ENCODE assay signal across 8 mouse cellular contexts in the genomic region with DNA sequence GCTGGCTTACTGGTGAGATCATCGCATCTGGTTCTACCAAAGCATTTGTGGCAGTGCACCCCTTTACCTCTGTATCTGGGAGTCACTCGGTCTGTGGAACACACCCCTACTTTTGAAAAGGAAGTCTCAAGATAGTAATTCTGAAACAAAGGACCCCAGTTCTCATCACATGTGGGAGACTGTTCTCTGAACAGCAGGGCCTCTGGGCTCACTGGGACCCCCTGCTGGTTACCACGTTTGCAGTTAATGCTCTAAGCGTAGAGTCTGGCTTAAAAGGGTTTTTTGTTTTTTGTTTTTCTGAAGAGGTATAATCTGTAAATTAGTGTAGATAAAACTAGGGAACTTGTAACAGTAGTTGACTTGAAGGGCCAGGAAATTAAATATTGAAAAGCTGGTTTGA. TPM values are rescaled to one million over a fixed set of nuclear protein-coding genes. Genes with fewer than 3 reads are reported as not detected.
DNase-seq lines count a peak whose midpoint lies in the region; ATAC-seq and TF ChIP-seq lines count a peak whose summit lies in the region.
"Had no signal": no experiment of that assay in that cellular context is flagged by ENCODE, and none has a peak within 500 bp of the region (broad histone marks: within the 10 kb centered on the region; RNA-seq: fewer than 3 reads in every experiment).

No protein-coding gene starts in this region.

- no peak overlapping the region for H3K27ac ChIP-seq in left cerebral cortex, adult 2 months
- no peak overlapping the region for H3K27ac ChIP-seq in limb, embryonic 11.5 days (replicated peaks; ENCODE audit: low read depth, low read length)
- no peak overlapping the region for H3K27ac ChIP-seq in neural tube, embryonic 11.5 days (ENCODE audit: low read depth, low read length)
- H3K27ac ChIP-seq: midbrain, embryonic 12.5 days had no signal

- no peak overlapping the region for H3K4me2 ChIP-seq in limb, embryonic 11.5 days (ENCODE audit: low read depth, severe bottlenecking)
- no peak overlapping the region for H3K4me2 ChIP-seq in neural tube, embryonic 11.5 days (ENCODE audit: low read depth)
- H3K4me2 ChIP-seq: midbrain, embryonic 12.5 days had no signal

- no peaks in the 10 kb centered on the region for H3K27me3 ChIP-seq in limb, embryonic 11.5 days (ENCODE audit: control insufficient read depth, insufficient read depth, low read length)
- no peaks in the 10 kb centered on the region for H3K27me3 ChIP-seq in neural tube, embryonic 11.5 days (ENCODE audit: control insufficient read depth, insufficient read depth, low read length)
- H3K27me3 ChIP-seq: midbrain, embryonic 12.5 days had no signal

- no peaks in the 10 kb centered on the region for H3K4me1 ChIP-seq in limb, embryonic 11.5 days (ENCODE audit: control insufficient read depth, insufficient read depth, low read length)
- H3K4me1 ChIP-seq in neural tube, embryonic 11.5 days (ENCODE audit: control insufficient read depth, insufficient read depth, low read length), result no peaks in the 10 kb centered on the region

- H3K36me3 ChIP-seq in limb, embryonic 11.5 days (ENCODE audit: control insufficient read depth, insufficient read depth, low read length), result no peaks in the 10 kb centered on the region
- no peaks in the 10 kb centered on the region for H3K36me3 ChIP-seq in neural tube, embryonic 11.5 days (ENCODE audit: control insufficient read depth, insufficient read depth, low read length)
- H3K36me3 ChIP-seq: midbrain, embryonic 12.5 days had no signal

- no peak overlapping the region for H3K9ac ChIP-seq in limb, embryonic 11.5 days (ENCODE audit: low read length)
- H3K9ac ChIP-seq in neural tube, embryonic 11.5 days (ENCODE audit: low read length), result no peak overlapping the region
- H3K9ac ChIP-seq: midbrain, embryonic 12.5 days had no signal

- DNase-seq in left cerebral cortex, adult 2 months (ENCODE audit: extremely low spot score in 1 of 2, low spot score in 2 of 2), result no peak
- DNase-seq in left cerebral cortex, postnatal 25 days (ENCODE audit: low spot score in 2 of 2), result no peak
- peak; percentile 56 for DNase-seq in NIH3T3 (ENCODE audit: low read depth)
- peak; percentile 58 for DNase-seq in embryo, embryonic 10.5 days (ENCODE audit: low spot score)
- peak; percentile 41 for DNase-seq in limb, embryonic 11.5 days (ENCODE audit: low spot score)
- peak; percentile 41 for DNase-seq in neural tube, embryonic 11.5 days (ENCODE audit: low spot score)

- ATAC-seq in limb, embryonic 11.5 days (ENCODE audit: insufficient number of reproducible peaks, low FRiP score, low TSS enrichment, low read depth), result no peak
- no peak for ATAC-seq in neural tube, embryonic 11.5 days (ENCODE audit: insufficient read depth, low FRiP score, low TSS enrichment)
- ATAC-seq in erythroblast, adult 5-6 weeks (replicated peaks; ENCODE audit: low FRiP score, poor library complexity, severe bottlenecking), result no peak

- 44% methylated on average over 4 of the region's 4 CpGs for WGBS in limb, embryonic 11.5 days
- WGBS in neural tube, embryonic 11.5 days, result 38% methylated on average over 4 of the region's 4 CpGs

- H3K4me3 ChIP-seq in left cerebral cortex, adult 2 months, result no peak overlapping the region
- H3K4me3 ChIP-seq in limb, embryonic 11.5 days (ENCODE audit: low read depth, low read length), result no peak overlapping the region
- H3K4me3 ChIP-seq in neural tube, embryonic 11.5 days (ENCODE audit: low read depth, low read length), result no peak overlapping the region
- H3K4me3 ChIP-seq: midbrain, embryonic 12.5 days had no signal

- peak; percentile 64 for TF ChIP-seq CTCF in left cerebral cortex, adult 2 months (IDR thresholded peaks at IDR 0.05)

- intact Hi-C loops in left cerebral cortex, adult 2 months (cut with DNase I), result no loop called here
- intact Hi-C loops in left cerebral cortex, postnatal 25 days (cut with DNase I), result loop anchor here (5.0 kb wide), 1 partner anchor 106 kb away; no protein-coding TSS in a partner anchor

- no peaks in the 10 kb centered on the region for H3K9me3 ChIP-seq in limb, embryonic 11.5 days (ENCODE audit: control insufficient read depth, low read length)
- no peaks in the 10 kb centered on the region for H3K9me3 ChIP-seq in neural tube, embryonic 11.5 days (ENCODE audit: control insufficient read depth, low read length)
- H3K9me3 ChIP-seq: midbrain, embryonic 12.5 days had no signal

RNA-seq across cellular contexts. Expression of a gene that starts 42.9 kb away (rescaled TPM):
- total RNA-seq in left cerebral cortex, adult 2 months (2021), result 10 to 100 TPM; 23.7 to 25.0 TPM
- 10 to 100 TPM; 24.0 to 24.7 TPM for total RNA-seq in left cerebral cortex, postnatal 25 days (2021)
- 45.6 and 50.4 TPM in 2 replicates for polyA plus RNA-seq in limb, embryonic 11.5 days (2014; fragmentation: Nextera tagmentation; extraction: Ambion mirVana)
- polyA plus RNA-seq in neural tube, embryonic 11.5 days (2014; fragmentation: Nextera tagmentation; extraction: Ambion mirVana), result 51.2 and 55.5 TPM in 2 replicates
- total RNA-seq in erythroblast, adult 5-6 weeks (2015; ENCODE audit: low replicate concordance), result 42.1 and 45.6 TPM in 2 replicates
- 28.2 and 34.6 TPM in 2 replicates for total RNA-seq in erythroblast, adult 5-6 weeks (2017; ENCODE audit: low replicate concordance)

RNA-seq across cellular contexts. Expression of a gene that starts 49.8 kb away (rescaled TPM):
- total RNA-seq in left cerebral cortex, adult 2 months (2021), result 1 to 10 TPM; 6.5 to 9.6 TPM
- 1 to 10 TPM; 5.9 to 7.8 TPM for total RNA-seq in left cerebral cortex, postnatal 25 days (2021)
- 0.69 and 1.0 TPM in 2 replicates for polyA plus RNA-seq in limb, embryonic 11.5 days (2014; fragmentation: Nextera tagmentation; extraction: Ambion mirVana)
- 0.30 and 0.62 TPM in 2 replicates for polyA plus RNA-seq in neural tube, embryonic 11.5 days (2014; fragmentation: Nextera tagmentation; extraction: Ambion mirVana)
- 0.38 and 0.84 TPM in 2 replicates for total RNA-seq in erythroblast, adult 5-6 weeks (2015; ENCODE audit: low replicate concordance)
- 2.8 and 9.6 TPM in 2 replicates for total RNA-seq in erythroblast, adult 5-6 weeks (2017; ENCODE audit: low replicate concordance)

Comparison
In these comparisons a context has a peak if more than half of its experiments do, and no peak if none do; other contexts are left out.
1. DNase-seq: peak in NIH3T3 (single experiment), embryo, embryonic 10.5 days (single experiment), limb, embryonic 11.5 days (single experiment) and neural tube, embryonic 11.5 days (single experiment); none in left cerebral cortex, adult 2 months (0 of 2) and left cerebral cortex, postnatal 25 days (0 of 2).